Mouse (Mus musculus) kidney, postnatal 4 days (tissue): ENCODE data around the gene Gm20388.

Experiments
- DNase-seq, 2 experiments: peaks; one replicate each; pipeline ENCODE4 v3.0.0; 2021; ENCODE audit warnings: mixed read lengths in 2 of 2

Gm20388 gene

GRCm38 (mm10) chr8:122035543-122035942 is 2124.9 kb downstream of the Gm20388 start:
- no peak for DNase-seq

- no peak for DNase-seq
These were observed 2125.7 kb downstream of the Gm20388 start for GRCm38 (mm10) chr8:122036325-122036724.

- DNase-seq = no peak
These were observed 2126.6 kb downstream of the Gm20388 start for GRCm38 (mm10) chr8:122037279-122037678.

- no peak for DNase-seq
These were observed 2127.4 kb downstream of the Gm20388 start for GRCm38 (mm10) chr8:122038076-122038475.

GRCm38 (mm10) chr8:122039452-122039851 is 2128.8 kb downstream of the Gm20388 start:
- no peak for DNase-seq

DNA sequence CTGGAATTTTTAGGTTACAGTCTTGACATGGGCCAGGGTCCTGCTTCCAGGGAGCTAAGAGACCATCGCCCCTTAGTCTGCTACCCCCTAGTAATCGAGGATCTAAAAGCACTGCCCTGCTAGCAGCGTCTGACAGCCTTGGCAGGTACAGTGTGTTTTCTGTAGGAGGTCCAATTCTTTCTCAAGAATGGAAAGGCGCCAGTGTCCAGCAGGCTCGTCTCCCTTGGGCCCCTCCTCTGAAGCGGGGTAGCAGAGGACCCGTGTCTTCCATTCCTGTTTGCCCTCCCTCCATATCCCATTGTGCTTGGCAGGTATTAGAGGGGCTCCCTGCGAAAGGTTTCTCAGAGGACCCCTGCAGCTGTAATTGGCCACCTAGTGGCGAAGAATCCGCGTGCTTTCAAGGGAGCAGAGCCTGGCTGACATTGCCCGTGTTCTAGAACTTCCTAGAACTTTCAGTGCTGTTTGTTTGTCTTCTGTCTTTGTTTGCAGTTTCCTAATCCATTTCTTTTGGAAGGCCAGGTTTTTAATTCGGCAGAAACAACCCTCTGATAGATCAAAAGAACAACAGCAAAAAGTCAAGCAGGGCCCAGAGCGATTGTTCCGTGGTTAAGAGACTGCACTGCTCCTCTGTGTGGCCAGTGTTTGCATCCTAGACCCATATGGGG is 2136.7 kb downstream of the Gm20388 start:
- no peak for DNase-seq

- no peak for DNase-seq
These were observed 2138.6 kb downstream of the Gm20388 start for GRCm38 (mm10) chr8:122049266-122049665.

- DNase-seq = no peak
These were observed 2139.3 kb downstream of the Gm20388 start for GRCm38 (mm10) chr8:122049923-122050322.

DNA sequence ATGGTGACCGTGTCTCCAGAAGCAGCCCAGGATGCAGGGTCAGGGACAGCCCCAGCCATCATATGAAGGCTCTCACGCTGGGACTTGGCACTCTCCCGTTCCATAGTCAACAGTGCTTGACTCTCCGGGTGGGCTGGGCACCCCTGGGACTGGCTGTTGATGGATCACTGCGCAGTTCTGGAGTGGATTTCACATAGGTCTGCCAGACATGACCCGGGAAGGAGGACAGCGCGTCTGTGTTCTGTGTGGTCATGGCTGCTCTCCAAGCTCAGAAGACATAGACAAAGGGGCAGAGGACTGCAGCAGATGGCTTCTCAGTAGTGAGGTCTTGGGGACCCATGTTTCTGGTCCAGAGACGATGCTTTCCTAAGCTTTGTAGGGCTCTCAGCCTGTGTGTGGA is 2140.0 kb downstream of the Gm20388 start:
- no peak for DNase-seq

GRCm38 (mm10) chr8:122055321-122055720 is 2144.7 kb downstream of the Gm20388 start:
- no peak for DNase-seq

DNA sequence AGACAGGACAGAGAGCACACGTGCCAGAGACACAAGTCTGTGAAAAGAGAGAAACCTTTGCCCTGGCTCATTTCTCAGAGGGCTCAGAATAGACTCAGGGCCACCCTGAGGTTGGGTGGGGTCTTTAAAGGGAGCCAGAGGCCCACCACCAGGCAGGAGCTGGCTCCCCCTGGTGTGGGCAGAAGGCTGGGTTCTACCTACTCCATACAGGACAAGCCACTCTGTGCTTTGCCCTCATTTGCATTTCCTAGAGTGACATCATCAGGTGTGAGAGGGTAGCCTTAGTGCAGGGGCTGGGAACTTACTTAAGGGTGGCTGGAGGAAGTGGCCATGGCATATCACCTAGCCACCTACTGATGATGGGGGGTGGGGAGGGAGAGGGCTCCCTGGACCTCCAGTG is 2145.5 kb downstream of the Gm20388 start:
- no peak for DNase-seq

GRCm38 (mm10) chr8:122056882-122057281 is 2146.2 kb downstream of the Gm20388 start:
- peak; percentile 74 to 82 for DNase-seq

GRCm38 (mm10) chr8:122058510-122058909 is 2147.9 kb downstream of the Gm20388 start:
- no peak for DNase-seq

- DNase-seq = no peak
These were observed 2148.3 kb downstream of the Gm20388 start for GRCm38 (mm10) chr8:122058951-122059350.

DNA sequence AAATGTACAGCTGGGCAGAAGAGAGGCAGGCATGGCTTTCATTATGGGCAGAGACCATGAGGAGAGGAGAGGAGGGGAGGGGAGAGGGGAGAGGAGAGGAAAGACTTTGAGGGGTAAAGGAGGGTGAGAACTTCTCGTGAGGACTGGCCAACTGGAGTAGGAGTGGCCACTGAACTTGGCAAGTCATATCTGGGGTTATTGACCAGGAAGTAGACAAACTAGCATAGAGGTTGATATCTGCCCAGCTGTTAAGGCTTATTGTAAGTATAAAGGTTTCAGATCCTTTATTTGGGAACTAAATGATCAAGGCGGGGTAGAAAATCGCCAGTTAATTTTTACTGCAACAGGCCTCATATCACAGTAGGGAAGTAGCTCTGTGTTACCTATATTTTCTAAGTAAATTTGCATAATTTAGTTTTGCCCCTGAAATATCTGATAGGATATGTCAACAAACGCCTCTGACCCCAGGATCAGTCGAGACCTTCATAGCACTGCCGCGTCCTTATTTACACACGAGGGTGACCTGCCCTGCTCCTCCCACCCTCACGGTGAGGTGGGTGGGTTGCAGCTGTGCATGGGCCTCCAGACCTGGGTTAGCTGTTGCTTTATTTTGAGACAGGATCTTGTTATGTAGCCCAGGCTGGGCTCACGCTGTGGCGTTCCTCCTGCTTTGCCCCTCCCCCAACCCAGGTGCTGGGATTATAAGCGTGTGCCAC is 2152.0 kb downstream of the Gm20388 start:
- DNase-seq = no peak

DNA sequence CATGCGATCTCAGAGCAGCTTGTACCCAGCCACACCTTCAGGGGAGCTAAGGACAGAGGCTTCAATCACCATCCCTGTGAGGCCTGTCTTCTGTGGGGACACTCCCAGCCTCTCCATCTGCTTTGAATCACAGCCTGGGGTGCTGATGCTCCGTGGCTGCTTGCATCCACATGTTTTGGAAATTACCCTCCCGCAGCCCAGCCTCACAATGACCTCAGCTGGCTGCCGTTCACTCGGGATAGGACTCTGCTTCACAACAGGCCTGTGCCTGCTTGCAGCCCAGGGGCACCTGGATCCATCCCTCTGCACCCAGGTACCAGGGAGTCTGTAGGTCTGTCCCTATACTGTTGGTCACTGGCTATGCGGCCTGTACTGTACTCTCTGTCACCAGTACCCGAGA is 2153.7 kb downstream of the Gm20388 start:
- DNase-seq = no peak

DNA sequence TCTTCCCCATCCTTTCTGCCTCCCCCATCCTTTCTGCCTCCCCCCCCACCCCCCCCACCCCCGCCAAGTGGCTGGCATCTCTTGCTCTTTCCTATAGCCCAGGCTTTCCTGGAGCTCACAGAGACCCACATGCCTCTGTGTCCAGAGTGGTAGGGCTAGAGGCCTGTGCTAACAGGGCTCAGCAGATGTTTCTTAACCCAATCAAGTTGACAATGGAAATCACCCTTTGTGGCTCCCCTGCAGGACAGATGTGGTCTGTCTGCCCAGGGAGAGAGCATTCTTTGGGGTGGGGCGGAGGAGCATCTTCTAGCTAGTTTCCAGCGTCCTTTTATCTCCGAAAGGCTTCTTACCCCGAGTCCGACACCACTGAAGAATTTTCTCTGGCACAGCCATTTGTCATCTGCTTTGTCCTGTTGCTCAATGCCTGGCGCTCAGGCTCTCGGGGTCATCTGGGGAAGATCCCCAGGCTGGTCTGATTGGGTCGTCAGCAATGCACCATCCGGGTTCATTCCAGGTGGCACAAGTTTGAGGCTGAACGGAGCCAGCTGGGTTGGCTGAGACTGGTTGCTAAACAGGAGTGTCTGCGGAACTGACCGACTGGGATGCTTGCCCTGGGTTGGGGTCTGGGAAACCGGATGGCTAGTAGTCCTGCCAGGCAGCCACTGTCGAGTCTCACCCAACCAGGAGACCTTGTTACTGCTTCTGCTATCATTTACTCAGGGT is 2157.3 kb downstream of the Gm20388 start:
- DNase-seq = no peak

GRCm38 (mm10) chr8:122068609-122069008 is 2158.0 kb downstream of the Gm20388 start:
- no peak for DNase-seq

DNA sequence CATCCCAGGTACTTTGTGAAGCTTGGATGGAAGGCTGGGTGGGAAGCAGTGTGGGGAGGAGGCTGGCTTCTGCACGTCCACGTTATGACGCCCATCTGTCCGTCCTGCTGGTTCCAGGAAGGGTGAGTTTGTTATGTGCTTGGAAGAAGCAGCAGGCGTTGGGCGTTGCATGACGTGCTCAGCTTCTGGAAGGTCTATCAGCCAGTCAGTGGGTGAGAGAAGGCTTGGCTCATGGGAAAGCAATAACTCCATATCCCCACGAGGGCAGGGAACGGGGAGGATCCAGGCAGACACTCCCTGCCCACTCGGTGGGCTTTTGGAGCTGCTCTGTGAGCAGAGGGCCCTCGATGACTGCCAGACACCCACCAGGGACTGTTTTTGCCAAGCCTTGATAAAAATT is 2158.6 kb downstream of the Gm20388 start:
- no peak for DNase-seq

- no peak for DNase-seq
These were observed 2160.6 kb downstream of the Gm20388 start for GRCm38 (mm10) chr8:122071193-122071592.

DNA sequence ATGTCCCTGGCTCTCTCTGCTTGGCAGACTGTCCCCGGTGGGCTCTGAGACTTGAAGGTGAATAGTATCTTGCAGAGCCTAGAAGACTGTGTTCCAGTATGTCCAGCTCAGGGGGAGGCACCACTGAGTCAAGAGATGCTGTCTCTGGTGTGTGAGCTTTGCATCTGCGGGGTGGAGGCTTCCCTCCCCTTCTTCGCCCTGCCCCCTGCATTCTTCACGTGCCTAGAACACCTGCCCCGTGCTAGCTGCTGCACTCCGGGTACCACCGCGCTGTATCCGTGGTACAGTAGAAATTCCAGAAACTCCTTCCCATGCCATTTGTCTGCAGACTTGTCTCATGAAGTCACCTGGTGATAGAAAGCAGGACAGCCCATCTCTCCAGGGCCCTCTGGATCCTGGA is 2163.3 kb downstream of the Gm20388 start:
- DNase-seq = no peak

- DNase-seq = no peak
These were observed 2163.8 kb downstream of the Gm20388 start for GRCm38 (mm10) chr8:122074442-122074841.

GRCm38 (mm10) chr8:122074977-122075376 is 2164.3 kb downstream of the Gm20388 start:
- DNase-seq = no peak
